Mouse (Mus musculus) liver, embryonic 14.5 days (tissue): ENCODE data around the gene Cd151. TPM values are rescaled to one million over a fixed set of nuclear protein-coding genes. Genes with fewer than 3 reads are reported as not detected.

ENCODE experiments used
- ATAC-seq: fragments of 200-750 bp; cut with Nextera tagmentation; 2 replicates; pipeline ENCODE4 v1.8.0; 2017; ENCODE audit warnings: moderate number of reproducible peaks, mild to moderate bottlenecking, moderate library complexity; ENCODE audit not compliant: insufficient read depth
- DNase-seq, 3 experiments: peaks; one replicate each; pipeline ENCODE4 v3.0.0-alpha.2; 2012 to 2013; ENCODE audit warnings: low read depth in 3 of 3, low spot score in 3 of 3
- H3K27ac ChIP-seq: fragments of 300-500 bp; sonication (generic); 2 replicates; pipeline ENCODE4 v1.5.1; 2014; ENCODE audit warnings: moderate library complexity, mild to moderate bottlenecking, control low read depth, inconsistent platforms
- H3K27me3 ChIP-seq: fragments of 300-500 bp; sonication (generic); 2 replicates; pipeline ENCODE4 v1.6.1; 2014; ENCODE audit warnings: mild to moderate bottlenecking, low read length, moderate library complexity; ENCODE audit not compliant: control insufficient read depth, insufficient read depth
- H3K36me3 ChIP-seq: fragments of 300-500 bp; sonication (generic); replicated peaks from 2 replicates; pipeline ENCODE4 v1.6.1; 2014; ENCODE audit warnings: low read depth; ENCODE audit not compliant: control insufficient read depth, insufficient read depth
- H3K4me1 ChIP-seq, 2 experiments: fragments of 200-500 bp in 1 of 2; fragments of 300-500 bp in 1 of 2; sonication (generic) in 1 of 2; replicated peaks; 2 replicates each; pipeline ENCODE4 v1.6.1; 2012 to 2014; ENCODE audit warnings: antibody characterized with exemption in 1 of 2, inconsistent platforms in 1 of 2, low read length in 1 of 2; ENCODE audit not compliant: control insufficient read depth in 2 of 2, insufficient read depth in 2 of 2
- H3K4me2 ChIP-seq: fragments of 300-500 bp; sonication (generic); 2 replicates; pipeline ENCODE4 v1.6.1; 2014; ENCODE audit warnings: low read depth, mild to moderate bottlenecking, control low read depth, moderate library complexity
- H3K4me3 ChIP-seq, 2 experiments: fragments of 200-500 bp in 1 of 2; fragments of 300-500 bp in 1 of 2; sonication (generic) in 1 of 2; 2 replicates each; pipeline ENCODE4 v1.5.1; 2012 to 2014; ENCODE audit warnings: low read depth in 2 of 2, low read length in 2 of 2, mild to moderate bottlenecking in 2 of 2, control low read depth in 1 of 2, inconsistent platforms in 1 of 2, moderate library complexity in 1 of 2; ENCODE audit not compliant: insufficient read depth in 1 of 2
- H3K9ac ChIP-seq: fragments of 300-500 bp; sonication (generic); replicated peaks from 2 replicates; pipeline ENCODE4 v1.6.1; 2014; ENCODE audit warnings: mild to moderate bottlenecking, control low read depth, moderate library complexity
- H3K9me3 ChIP-seq: fragments of 300-500 bp; sonication (generic); 2 replicates; pipeline ENCODE4 v1.6.1; 2016; ENCODE audit warnings: low read length, mixed read lengths; ENCODE audit not compliant: control insufficient read depth
- CTCF ChIP-seq: IDR thresholded peaks from 2 replicates; pipeline ENCODE4 v1.5.1; 2016; ENCODE audit warnings: antibody characterized with exemption, low read depth, control low read depth
- EP300 ChIP-seq: IDR thresholded peaks from 2 replicates; pipeline ENCODE4 v1.6.1; 2016; ENCODE audit warnings: antibody characterized with exemption, low read depth
- WGBS: fragments of 180-500 bp; shearing (Covaris S2); extraction: QIAGEN DNeasy Blood & Tissue Kit; methylation state at CpG from one replicate; pipeline ENCODE4 v1.1.7; 2014; ENCODE audit not compliant: insufficient replicate concordance; 5-methylcytosine and 5-hydroxymethylcytosine counted together
- polyA plus RNA-seq, 2 experiments: library from polyadenylated mRNA; depleted of rRNA in 1 of 2; stranded (reverse) in 1 of 2; unstranded in 1 of 2; fragments of >200 nt; fragmentation: Nextera tagmentation in 1 of 2; extraction: Ambion mirVana in 1 of 2; gene quantifications; 2 replicates each; pipeline versions ENCODE4 v1.2.1 to v1.2.3; 2012 to 2014

Cd151 gene
- polyA plus RNA-seq, 2 experiments, result 13.8 to 20.0 TPM

DNA sequence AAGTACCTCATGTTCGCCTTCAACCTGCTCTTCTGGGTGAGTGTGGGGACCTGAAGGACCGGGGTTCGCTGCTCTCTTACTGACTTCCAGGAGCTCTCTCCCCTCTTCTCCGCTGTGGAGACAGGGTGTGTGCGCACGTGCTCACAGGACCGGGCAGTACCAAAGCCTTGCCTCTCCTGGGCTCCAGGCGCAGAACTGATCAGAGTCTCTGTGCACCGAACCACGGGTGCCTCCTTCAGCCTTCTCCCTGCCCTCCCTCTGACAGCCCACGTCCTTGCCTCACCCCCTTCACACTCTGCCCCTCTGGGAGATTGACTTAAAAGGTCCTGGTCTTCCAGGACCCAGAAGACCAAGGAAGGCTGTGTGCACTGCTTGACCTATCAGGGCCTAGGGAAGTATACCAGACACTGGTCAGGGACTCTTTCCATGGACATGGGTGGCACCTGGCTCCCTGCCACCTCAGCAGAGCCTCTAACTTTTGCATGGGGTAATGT, 15.4 kb downstream of the Cd151 start:
- Histone ChIP-seq H3K4me3 (peak overlapping the region in 1 of 2 experiments; percentile 48; a peak in 2 of 4 replicates), H3K9me3 (no peaks in the 10 kb centered on the region)
- WGBS, result 44% methylated on average over 11 of the region's 11 CpGs

GRCm38 (mm10) chr7:141483114-141483653, 16.0 kb downstream of the Cd151 start:
- DNase-seq (no peak), ATAC-seq (no peak)
- WGBS, result 67% methylated on average over 6 of the region's 6 CpGs
- Histone ChIP-seq H3K9ac (no peak overlapping the region), H3K4me1 (peaks cover 8 to 10% of the 10 kb centered on the region in 2 experiments), H3K4me3 (no peak overlapping the region), H3K27ac (no peak overlapping the region), H3K9me3 (no peaks in the 10 kb centered on the region), H3K4me2 (no peak overlapping the region), H3K27me3 (peaks cover 20% of the 10 kb centered on the region), H3K36me3 (no peaks in the 10 kb centered on the region)
- TF ChIP-seq EP300 (no peak), CTCF (no peak)

More for the DNA sequence above, 15.4 kb downstream of the Cd151 start:
- peaks cover 12 to 15% of the 10 kb centered on the region in 2 experiments for H3K4me1 ChIP-seq
- no peak for DNase-seq
- H3K9ac ChIP-seq, result no peak overlapping the region
- TF ChIP-seq CTCF (no peak), EP300 (no peak)
- no peaks in the 10 kb centered on the region for H3K36me3 ChIP-seq
- H3K4me2 ChIP-seq, result peak overlapping the region; percentile 56
- peaks cover 20% of the 10 kb centered on the region for H3K27me3 ChIP-seq
- ATAC-seq, result no peak
- no peak overlapping the region for H3K27ac ChIP-seq

- WGBS, result 73% methylated on average over 5 of the region's 5 CpGs
- Histone ChIP-seq H3K4me1 (peaks cover 4 to 5% of the 10 kb centered on the region in 2 experiments), H3K27ac (no peak overlapping the region), H3K9ac (no peak overlapping the region), H3K4me2 (no peak overlapping the region), H3K4me3 (no peak overlapping the region), H3K36me3 (no peaks in the 10 kb centered on the region), H3K9me3 (no peaks in the 10 kb centered on the region), H3K27me3 (peaks cover 20% of the 10 kb centered on the region)
- TF ChIP-seq CTCF (no peak), EP300 (no peak)
- ATAC-seq, result no peak
- DNase-seq, result no peak
These were observed 17.3 kb downstream of the Cd151 start for GRCm38 (mm10) chr7:141484186-141485120.

- peaks cover 20% of the 10 kb centered on the region for H3K27me3 ChIP-seq
- no peak overlapping the region for H3K9ac ChIP-seq
- WGBS, result 63% methylated on average over 2 of the region's 2 CpGs
- TF ChIP-seq CTCF (no peak), EP300 (no peak)
- DNase-seq (no peak), ATAC-seq (no peak)
- no peak overlapping the region for H3K4me3 ChIP-seq
- no peak overlapping the region for H3K27ac ChIP-seq
- H3K4me1 ChIP-seq, result peaks cover 4 to 5% of the 10 kb centered on the region in 2 experiments
- no peaks in the 10 kb centered on the region for H3K9me3 ChIP-seq
- no peaks in the 10 kb centered on the region for H3K36me3 ChIP-seq
- H3K4me2 ChIP-seq, result no peak overlapping the region
These were observed 18.0 kb downstream of the Cd151 start for GRCm38 (mm10) chr7:141485186-141485585.

- Histone ChIP-seq H3K36me3 (no peaks in the 10 kb centered on the region), H3K4me2 (no peak overlapping the region), H3K4me3 (no peak overlapping the region), H3K27ac (no peak overlapping the region), H3K27me3 (peaks cover 20% of the 10 kb centered on the region), H3K9me3 (no peaks in the 10 kb centered on the region), H3K4me1 (peaks cover 4 to 5% of the 10 kb centered on the region in 2 experiments), H3K9ac (no peak overlapping the region)
- no peak for TF ChIP-seq EP300
- no peak for TF ChIP-seq CTCF
- ATAC-seq, result no peak
- DNase-seq, result no peak
- WGBS, result 65% methylated on average over 2 of the region's 2 CpGs
These were observed 18.4 kb downstream of the Cd151 start for GRCm38 (mm10) chr7:141485606-141486005.
